Mouse (Mus musculus): ENCODE results near the gene Ttyh2.

- TF ChIP-seq GATA1 (IDR thresholded peaks at IDR 0.05; ENCODE audit: borderline replicate concordance, low read length), result no peak
- TF ChIP-seq FLI1 (IDR thresholded peaks at IDR 0.05; ENCODE audit: low read length), result no peak
These were observed 9.8 kb upstream of the Ttyh2 start for GRCm38 (mm10) chr11:114665463-114665862.

Data from megakaryocyte, embryonic 14.5 days (primary cell).